Mouse (Mus musculus) right cerebral cortex, postnatal 14 days (tissue): ENCODE results near the gene Tsga10.

Source experiments
- DNase-seq: peaks from one replicate; pipeline ENCODE4 v3.0.0; 2022

The Tsga10 gene

GRCm38 (mm10) chr1:37850696-37851095 is 15.5 kb downstream of the Tsga10 start:
- no peak for DNase-seq

DNA sequence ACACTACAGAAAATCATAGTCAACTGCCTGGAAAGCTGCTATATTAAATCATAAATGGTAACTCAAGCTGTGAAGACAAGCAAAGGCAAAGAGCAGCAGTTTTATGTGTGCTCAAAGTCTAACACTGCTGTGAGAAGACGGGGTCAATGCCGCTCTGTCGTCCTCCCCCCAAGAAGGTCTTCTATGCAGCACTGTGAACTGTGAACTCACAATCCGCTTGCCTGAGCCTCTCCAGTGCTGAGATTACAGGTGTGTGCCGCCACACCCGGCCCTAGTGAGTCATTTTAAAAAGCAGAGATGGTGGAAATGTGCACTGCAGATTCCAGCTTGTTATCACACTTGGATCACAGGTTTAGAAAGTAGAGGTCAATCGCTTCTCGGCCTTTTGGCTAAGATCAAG is 19.4 kb downstream of the Tsga10 start:
- DNase-seq = no peak

DNA sequence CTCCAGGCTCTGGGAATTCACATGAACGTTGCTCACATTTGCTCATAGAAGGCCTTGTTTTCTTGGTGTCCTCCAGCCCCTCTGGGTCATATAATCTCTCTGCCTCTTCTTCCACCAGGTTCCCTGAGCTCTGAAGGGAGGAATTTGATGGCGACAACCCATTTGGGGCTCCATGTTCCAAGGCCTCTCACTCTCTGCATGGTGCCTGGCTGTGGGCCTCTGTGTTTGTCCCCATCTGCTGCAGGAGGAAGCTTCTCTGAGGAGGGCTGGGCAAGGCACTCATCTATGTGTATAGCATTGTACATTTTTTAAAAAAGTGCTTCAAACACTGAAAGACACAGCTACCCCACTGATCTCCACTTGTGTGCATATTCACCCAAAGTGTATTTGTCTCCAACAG is 34.5 kb downstream of the Tsga10 start:
- no peak for DNase-seq

- peak; percentile 11 for DNase-seq
These were observed 63.9 kb downstream of the Tsga10 start for GRCm38 (mm10) chr1:37802291-37802690.

GRCm38 (mm10) chr1:37800298-37800697 is 65.9 kb downstream of the Tsga10 start:
- DNase-seq = no peak

GRCm38 (mm10) chr1:37799505-37799904 is 66.7 kb downstream of the Tsga10 start:
- no peak for DNase-seq

- DNase-seq = no peak
These were observed 106.8 kb downstream of the Tsga10 start for GRCm38 (mm10) chr1:37759407-37759806.

GRCm38 (mm10) chr1:37744650-37745259 is 121.5 kb downstream of the Tsga10 start:
- no peak for DNase-seq

DNA sequence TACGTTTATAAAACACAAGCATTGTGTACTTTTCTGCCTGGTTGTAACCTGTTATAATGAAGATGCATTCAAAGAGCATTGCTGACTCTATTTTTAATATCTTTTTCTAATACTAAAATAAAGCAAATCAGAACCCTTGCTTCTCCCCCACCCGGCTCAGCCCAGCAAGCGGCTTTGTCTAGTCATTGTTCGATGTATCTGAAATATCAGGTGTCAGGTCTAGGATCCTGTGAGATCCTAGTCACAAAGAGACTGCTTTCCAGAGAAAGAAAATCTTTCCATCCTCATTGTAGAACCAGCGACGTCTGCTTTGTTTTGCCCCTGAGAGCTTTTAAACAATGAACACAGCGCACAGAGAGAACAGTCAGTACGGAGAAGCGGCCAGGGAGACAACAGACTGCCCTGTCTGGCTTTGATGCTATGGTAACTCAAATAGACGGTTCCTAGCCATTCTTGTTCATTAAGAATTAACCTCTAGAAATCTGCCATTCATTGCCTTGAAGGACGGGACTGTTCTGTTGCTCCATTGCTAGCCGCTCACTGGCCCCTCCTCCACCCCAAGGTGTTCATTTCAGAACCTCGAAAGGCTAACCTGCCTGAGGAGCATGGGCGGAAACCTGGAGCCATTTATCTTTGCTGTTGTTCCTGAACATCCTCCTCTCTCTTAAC is 123.5 kb downstream of the Tsga10 start:
- no peak for DNase-seq

DNA sequence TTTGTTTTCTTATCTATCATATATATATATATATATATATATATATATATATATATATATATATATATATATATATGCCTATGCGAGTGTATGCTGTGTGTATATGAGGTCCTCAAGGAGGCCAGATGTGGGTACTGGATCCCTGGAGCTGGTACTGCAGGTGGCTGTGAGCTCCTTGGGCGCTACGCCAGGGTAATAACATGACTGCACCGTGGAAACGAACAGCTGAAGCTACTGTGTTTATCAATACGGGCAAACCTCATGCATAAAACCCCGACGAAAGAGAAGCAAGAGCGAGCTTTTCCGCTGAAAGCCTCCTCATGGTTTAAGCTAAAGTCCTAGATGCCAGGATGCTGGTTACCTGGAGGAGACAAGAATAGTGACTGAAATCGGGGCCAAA is 124.1 kb downstream of the Tsga10 start:
- no peak for DNase-seq

GRCm38 (mm10) chr1:37740161-37740802 is 125.9 kb downstream of the Tsga10 start:
- no peak for DNase-seq

DNA sequence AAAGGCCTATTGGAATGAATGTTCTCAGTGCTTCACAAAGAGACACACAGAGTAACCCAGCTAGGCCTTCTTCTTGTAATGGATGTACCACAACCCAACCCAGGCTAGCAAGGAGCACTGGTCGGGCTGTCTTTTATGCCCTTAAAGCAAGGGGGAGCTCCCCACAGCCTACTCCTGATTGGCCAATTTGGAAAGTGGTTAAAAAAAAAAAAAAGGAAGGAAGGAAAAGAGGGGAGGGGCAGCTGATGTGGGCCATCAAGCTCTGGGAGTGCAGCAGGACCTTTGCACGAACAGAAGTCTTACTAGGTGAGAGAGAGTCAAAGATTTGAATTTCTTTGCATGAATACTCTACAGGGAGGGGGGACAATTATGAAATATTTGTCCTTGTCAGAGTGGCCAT is 127.3 kb downstream of the Tsga10 start:
- no peak for DNase-seq

GRCm38 (mm10) chr1:37737045-37737444 is 129.2 kb downstream of the Tsga10 start:
- no peak for DNase-seq

DNA sequence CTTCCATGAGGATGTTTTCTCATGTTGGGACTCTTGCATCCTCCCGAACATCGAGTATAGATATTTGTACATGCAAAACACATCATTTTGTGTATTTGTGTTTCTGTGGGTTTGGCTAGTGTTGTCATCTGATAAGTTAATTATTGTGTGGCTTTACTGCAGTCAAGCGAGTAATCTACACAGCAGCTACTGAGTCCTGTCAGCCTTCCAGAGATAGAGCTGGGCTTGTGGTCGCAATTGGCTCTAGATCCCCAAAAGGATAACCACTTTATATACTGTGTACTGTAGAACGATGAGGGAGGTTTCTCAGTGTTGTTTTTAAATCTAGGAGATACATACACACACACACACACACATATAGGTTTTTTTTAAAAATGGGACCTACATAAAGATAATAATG is 130.3 kb downstream of the Tsga10 start:
- DNase-seq = no peak

- no peak for DNase-seq
These were observed 131.4 kb downstream of the Tsga10 start for GRCm38 (mm10) chr1:37734841-37735240.

DNA sequence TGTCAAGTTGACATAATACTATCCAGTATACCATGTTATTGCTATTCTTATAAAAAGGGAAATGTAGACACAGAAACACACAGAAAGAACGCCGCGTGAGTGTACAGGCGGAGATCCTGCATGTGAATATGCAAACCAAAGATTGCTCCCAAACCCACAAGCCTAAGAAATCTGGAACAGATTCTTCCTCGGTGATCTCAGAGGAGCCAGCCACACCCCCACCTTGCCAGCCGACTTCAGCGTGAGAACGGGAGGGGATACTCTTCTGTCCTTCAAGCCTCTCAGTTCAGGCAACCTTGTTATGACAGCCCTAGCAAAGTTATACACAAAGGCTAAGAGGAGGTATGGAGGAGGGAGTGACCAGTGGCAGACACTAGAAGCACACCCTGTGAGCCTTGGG is 136.9 kb downstream of the Tsga10 start:
- no peak for DNase-seq

DNA sequence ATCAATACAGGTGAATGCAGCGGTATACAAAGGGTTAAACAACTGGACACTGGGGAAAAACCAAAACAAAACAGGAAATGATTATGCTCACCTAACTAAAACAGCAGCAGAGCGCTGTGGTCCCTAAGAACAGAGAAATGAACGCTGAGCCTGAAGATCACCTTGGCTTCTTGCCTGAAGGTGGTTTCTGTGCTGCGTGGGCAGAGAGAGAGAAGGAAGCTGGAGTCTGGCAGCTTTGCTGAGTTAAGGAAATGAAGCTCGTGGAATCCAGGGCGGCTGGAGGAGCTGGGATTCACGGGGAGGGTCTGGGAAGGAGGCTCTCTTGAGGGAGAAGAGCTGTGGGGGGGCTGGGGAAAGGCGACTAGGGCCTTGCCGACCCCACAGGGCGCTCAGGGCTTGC is 138.2 kb downstream of the Tsga10 start:
- peak; percentile 45 for DNase-seq

DNA sequence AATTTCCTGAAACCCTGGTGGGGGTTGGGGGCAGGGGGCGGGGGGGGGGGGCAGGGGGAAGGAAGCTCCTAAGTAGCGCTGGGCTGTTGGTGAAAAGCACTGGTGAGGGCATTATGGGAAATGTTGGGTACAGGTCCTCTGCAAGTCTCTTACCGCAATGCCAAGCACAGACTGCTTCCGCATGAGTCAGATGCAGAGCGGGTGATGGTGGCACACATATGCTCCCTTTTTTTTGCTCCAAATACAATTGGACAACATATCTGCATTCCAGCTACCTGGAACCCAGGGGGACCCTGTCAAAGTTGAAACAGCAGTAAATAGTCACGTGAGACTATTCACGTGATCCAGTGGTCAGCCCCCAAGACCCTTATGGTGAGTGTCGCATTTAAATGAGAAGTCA is 139.0 kb downstream of the Tsga10 start:
- no peak for DNase-seq

- DNase-seq = no peak
These were observed 139.8 kb downstream of the Tsga10 start for GRCm38 (mm10) chr1:37726426-37726825.

DNA sequence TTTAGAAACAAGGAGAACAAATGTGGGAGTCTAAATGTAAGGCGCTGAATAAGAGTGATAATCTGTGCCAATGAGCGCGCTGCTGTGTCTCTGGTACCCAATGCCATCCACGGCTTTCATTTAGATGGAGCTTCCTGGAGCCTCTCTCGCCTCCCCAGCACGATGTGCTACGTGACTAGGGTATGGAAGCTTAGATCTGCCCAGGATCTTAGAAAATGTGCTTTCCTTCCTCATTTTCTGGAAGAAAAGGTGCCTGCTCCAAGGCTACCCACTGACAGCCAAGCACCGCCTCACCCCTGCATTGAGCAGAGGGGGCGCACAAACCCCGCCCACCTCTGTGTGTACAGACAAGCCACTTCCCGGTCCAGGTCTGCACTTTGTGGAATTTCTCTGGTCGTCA is 140.3 kb downstream of the Tsga10 start:
- DNase-seq = peak; percentile 67

DNA sequence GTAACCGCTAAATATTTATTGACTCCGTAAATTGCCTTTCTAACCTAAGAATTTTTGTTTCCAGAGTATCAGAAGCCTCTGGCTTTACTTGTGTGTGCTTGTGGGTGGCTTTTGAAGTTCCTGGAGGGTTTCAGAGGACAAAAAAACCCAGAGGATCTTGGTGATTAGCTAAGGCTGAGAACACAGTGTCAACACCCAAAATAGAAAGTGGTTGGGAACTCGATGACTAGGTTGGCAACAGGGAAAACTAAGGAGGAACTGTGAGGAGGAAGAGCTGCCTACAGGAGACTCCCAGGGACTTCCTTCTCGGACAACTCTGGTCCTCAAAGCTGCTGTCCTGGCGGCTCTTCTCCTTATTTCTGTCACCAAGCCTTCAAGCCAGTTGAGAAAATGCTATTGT is 145.1 kb downstream of the Tsga10 start:
- DNase-seq = no peak

DNA sequence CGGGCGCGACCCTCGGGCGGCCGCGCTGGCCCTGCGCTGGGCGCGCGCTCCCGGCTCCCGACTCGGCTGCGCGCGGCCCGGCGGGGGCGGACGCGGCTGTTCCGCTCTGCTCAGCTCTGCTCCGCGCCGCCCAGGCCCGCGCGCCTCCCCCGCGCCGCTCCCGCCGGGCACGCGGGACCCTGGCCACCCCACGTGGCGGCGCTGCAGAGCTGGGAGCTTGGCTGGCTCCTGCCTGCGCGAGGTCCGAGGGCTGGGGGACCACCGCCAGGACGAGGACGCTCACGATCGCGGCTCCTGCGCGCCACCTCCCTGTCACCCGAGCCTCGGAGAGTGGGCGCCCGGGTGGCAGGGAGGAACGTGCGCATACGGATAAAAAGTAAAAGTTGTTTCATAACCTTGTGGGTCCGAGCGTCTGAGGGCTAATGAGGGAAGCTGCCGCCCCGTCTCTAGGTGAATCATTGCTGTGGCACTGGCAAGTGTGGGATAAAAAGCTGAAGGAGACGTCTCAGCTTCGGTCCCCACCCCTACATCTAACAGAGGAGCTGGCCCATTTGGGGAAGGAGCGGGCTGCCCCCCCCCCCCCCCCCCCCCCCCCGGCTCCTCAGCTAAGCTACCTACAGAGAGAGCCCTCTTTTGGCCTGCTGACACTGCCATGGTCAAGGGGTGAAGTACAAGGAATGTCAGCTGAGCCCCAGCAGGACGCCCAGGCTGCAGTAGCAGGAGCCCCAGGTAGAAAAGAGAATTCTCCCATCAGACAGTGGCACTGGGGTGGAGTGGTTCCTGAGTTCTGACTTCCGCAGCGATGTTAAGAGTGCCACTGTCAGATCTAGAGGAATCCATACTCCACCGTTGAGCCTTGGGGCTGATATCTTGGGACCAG is 146.2 kb downstream of the Tsga10 start, which contains the start of gene 2010300C02Rik:
Gene 2010300C02Rik, minus strand, starts transcription at position 325 of the 880 bp plus-strand sequence.
- DNase-seq = peak; percentile 86

- DNase-seq = no peak
These were observed 147.1 kb downstream of the Tsga10 start for GRCm38 (mm10) chr1:37719030-37719723.
